Mouse (Mus musculus) kidney, adult 9 months (tissue): ENCODE results near the gene Cbx5.
"Not testable (repeated sequence)": the region's sequence is repeated elsewhere in the genome, so short reads cannot be mapped to it uniquely, and the experiment has no call there.

Experiments
- DNase-seq: peaks from one replicate; pipeline ENCODE4 v3.0.0; 2022

Cbx5 gene

GRCm38 (mm10) chr15:103239685-103240159 lies at the start of gene Cbx5:
Gene Cbx5 (minus strand): TSS chr15:103239816.
- DNase-seq, result peak; percentile 99

- DNase-seq, result peak; percentile 60
These were observed 46.3 kb upstream of the Cbx5 start for GRCm38 (mm10) chr15:103285778-103286417.

GRCm38 (mm10) chr15:103284647-103285046 lies 45.0 kb upstream of the Cbx5 start:
- no peak for DNase-seq

GRCm38 (mm10) chr15:103284066-103284465 lies 44.5 kb upstream of the Cbx5 start:
- peak; percentile 81 for DNase-seq

- DNase-seq, result peak; percentile 44
These were observed 42.0 kb upstream of the Cbx5 start for GRCm38 (mm10) chr15:103281465-103282205.

- peak; percentile 38 for DNase-seq
These were observed 41.3 kb upstream of the Cbx5 start for GRCm38 (mm10) chr15:103280817-103281464.

GRCm38 (mm10) chr15:103279750-103280149 lies 40.1 kb upstream of the Cbx5 start:
- peak; percentile 47 for DNase-seq

GRCm38 (mm10) chr15:103277949-103278348 lies 38.3 kb upstream of the Cbx5 start:
- DNase-seq, result no peak

- DNase-seq, result not testable (repeated sequence)
These were observed 36.3 kb upstream of the Cbx5 start for GRCm38 (mm10) chr15:103275943-103276342.

- peak; percentile 99 for DNase-seq
These were observed 33.0 kb upstream of the Cbx5 start, which contains the start of gene Copz1 for GRCm38 (mm10) chr15:103272419-103273279. Gene Copz1 (plus strand): TSS chr15:103272714.

- no peak for DNase-seq
These were observed 29.3 kb upstream of the Cbx5 start for GRCm38 (mm10) chr15:103268903-103269302.

GRCm38 (mm10) chr15:103264794-103265193 lies 25.2 kb upstream of the Cbx5 start:
- DNase-seq, result no peak

GRCm38 (mm10) chr15:103259989-103260388 lies 20.4 kb upstream of the Cbx5 start:
- no peak for DNase-seq

- DNase-seq, result no peak
These were observed 19.5 kb upstream of the Cbx5 start for GRCm38 (mm10) chr15:103259162-103259561.

- DNase-seq, result peak; percentile 70
These were observed 18.4 kb upstream of the Cbx5 start, which contains the start of gene Nfe2 for GRCm38 (mm10) chr15:103257790-103258728. Gene Nfe2 (minus strand): TSS chr15:103258403.

GRCm38 (mm10) chr15:103256210-103256986 lies 16.8 kb upstream of the Cbx5 start:
- DNase-seq, result no peak

GRCm38 (mm10) chr15:103255169-103255568 lies 15.6 kb upstream of the Cbx5 start:
- DNase-seq, result peak; percentile 29

GRCm38 (mm10) chr15:103253352-103253751 lies 13.7 kb upstream of the Cbx5 start:
- no peak for DNase-seq

- no peak for DNase-seq
These were observed 13.0 kb upstream of the Cbx5 start for GRCm38 (mm10) chr15:103252660-103253059.

- no peak for DNase-seq
These were observed 12.0 kb upstream of the Cbx5 start for GRCm38 (mm10) chr15:103251595-103251994.
